Mouse (Mus musculus): Measurements from ENCODE around the gene Ptbp1.
A peak's percentile ranks its signal among the peaks of the same experiment; 100 is the strongest.

Ptbp1 gene

GRCm38 (mm10) chr10:79852107-79852789 lies 2.0 kb upstream of the Ptbp1 start:
- Histone ChIP-seq H3K4me1 (replicated peaks; ENCODE audit: low read depth, low read length) (peaks cover 69% of the 10 kb centered on the region), H3K27me3 (ENCODE audit: insufficient read depth, low read length) (no peaks in the 10 kb centered on the region), H3K36me3 (ENCODE audit: insufficient read depth, low read length) (peaks cover 26% of the 10 kb centered on the region), H3K9me3 (ENCODE audit: low read length) (no peaks in the 10 kb centered on the region), H3K4me3 (replicated peaks; ENCODE audit: low read length) (peak overlapping the region; percentile 86)
- TF ChIP-seq NANOG (IDR thresholded peaks at IDR 0.05; ENCODE audit: borderline replicate concordance, low read length) (no peak), CTCF (conservative IDR thresholded peaks at IDR 0.05; ENCODE audit: low read length) (no peak), POU5F1 (IDR thresholded peaks at IDR 0.05; ENCODE audit: borderline replicate concordance, low read length) (no peak)

- Histone ChIP-seq H3K4me3 (replicated peaks; ENCODE audit: low read length) (peak overlapping the region; percentile 86), H3K4me1 (replicated peaks; ENCODE audit: low read depth, low read length) (peaks cover 69% of the 10 kb centered on the region)
Observed at GRCm38 (mm10) chr10:79852827-79853226, 1.4 kb upstream of the Ptbp1 start.

DNA sequence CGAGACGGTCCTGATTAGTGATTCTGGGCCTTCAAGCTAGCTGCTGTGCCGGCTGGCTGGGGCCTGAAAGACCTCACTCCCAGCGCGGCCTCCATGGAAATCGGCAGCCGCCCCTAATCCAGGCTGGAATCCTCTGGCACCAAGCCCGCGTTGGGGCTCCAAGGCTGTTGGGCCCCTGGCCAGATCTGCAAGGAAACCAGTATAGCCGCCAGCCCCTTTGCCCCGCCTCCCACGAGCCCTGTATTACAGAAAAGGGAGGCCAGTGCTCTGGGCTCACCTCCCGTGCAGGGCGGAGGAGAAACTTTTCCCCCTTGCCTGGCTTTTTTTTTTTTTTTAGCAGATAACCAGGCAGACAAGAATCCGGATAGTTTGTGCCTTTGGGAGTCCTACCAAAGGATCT lies 835 bp upstream of the Ptbp1 start:
- Histone ChIP-seq H3K9me3 (ENCODE audit: low read length) (no peaks in the 10 kb centered on the region), H3K27me3 (ENCODE audit: insufficient read depth, low read length) (no peaks in the 10 kb centered on the region), H3K4me3 (replicated peaks; ENCODE audit: low read length) (peak overlapping the region; percentile 86), H3K4me1 (replicated peaks; ENCODE audit: low read depth, low read length) (peaks cover 69% of the 10 kb centered on the region), H3K36me3 (ENCODE audit: insufficient read depth, low read length) (peaks cover 37% of the 10 kb centered on the region)
- no peak for TF ChIP-seq CTCF (conservative IDR thresholded peaks at IDR 0.05; ENCODE audit: low read length)
- TF ChIP-seq NANOG (IDR thresholded peaks at IDR 0.05; ENCODE audit: borderline replicate concordance, low read length) = no peak
- TF ChIP-seq POU5F1 (IDR thresholded peaks at IDR 0.05; ENCODE audit: borderline replicate concordance, low read length) = no peak

More at GRCm38 (mm10) chr10:79852827-79853226, 1.4 kb upstream of the Ptbp1 start:
- TF ChIP-seq NANOG (IDR thresholded peaks at IDR 0.05; ENCODE audit: borderline replicate concordance, low read length) = no peak
- TF ChIP-seq CTCF (conservative IDR thresholded peaks at IDR 0.05; ENCODE audit: low read length) = no peak
- no peak for TF ChIP-seq POU5F1 (IDR thresholded peaks at IDR 0.05; ENCODE audit: borderline replicate concordance, low read length)
- no peaks in the 10 kb centered on the region for H3K9me3 ChIP-seq (ENCODE audit: low read length)
- H3K36me3 ChIP-seq (ENCODE audit: insufficient read depth, low read length) = peaks cover 31% of the 10 kb centered on the region
- no peaks in the 10 kb centered on the region for H3K27me3 ChIP-seq (ENCODE audit: insufficient read depth, low read length)

GRCm38 (mm10) chr10:79854801-79855541 lies 744 bp downstream of the Ptbp1 start:
- Histone ChIP-seq H3K36me3 (ENCODE audit: insufficient read depth, low read length) (peaks cover 52% of the 10 kb centered on the region), H3K9me3 (ENCODE audit: low read length) (no peaks in the 10 kb centered on the region), H3K4me1 (replicated peaks; ENCODE audit: low read depth, low read length) (peaks cover 74% of the 10 kb centered on the region), H3K27me3 (ENCODE audit: insufficient read depth, low read length) (no peaks in the 10 kb centered on the region), H3K4me3 (replicated peaks; ENCODE audit: low read length) (peak overlapping the region; percentile 97)
- TF ChIP-seq CTCF (conservative IDR thresholded peaks at IDR 0.05; ENCODE audit: low read length) = no peak

GRCm38 (mm10) chr10:79855558-79856184 lies 1.4 kb downstream of the Ptbp1 start:
- Histone ChIP-seq H3K36me3 (ENCODE audit: insufficient read depth, low read length) (peaks cover 54% of the 10 kb centered on the region), H3K9me3 (ENCODE audit: low read length) (no peaks in the 10 kb centered on the region), H3K4me3 (replicated peaks; ENCODE audit: low read length) (peak overlapping the region; percentile 97), H3K27me3 (ENCODE audit: insufficient read depth, low read length) (no peaks in the 10 kb centered on the region), H3K4me1 (replicated peaks; ENCODE audit: low read depth, low read length) (peaks cover 74% of the 10 kb centered on the region)
- TF ChIP-seq POU5F1 (IDR thresholded peaks at IDR 0.05; ENCODE audit: borderline replicate concordance, low read length) (no peak), CTCF (conservative IDR thresholded peaks at IDR 0.05; ENCODE audit: low read length) (no peak), NANOG (IDR thresholded peaks at IDR 0.05; ENCODE audit: borderline replicate concordance, low read length) (no peak)

- Histone ChIP-seq H3K27me3 (ENCODE audit: insufficient read depth, low read length) (no peaks in the 10 kb centered on the region), H3K4me3 (replicated peaks; ENCODE audit: low read length) (peak overlapping the region; percentile 97), H3K36me3 (ENCODE audit: insufficient read depth, low read length) (peaks cover 60% of the 10 kb centered on the region), H3K4me1 (replicated peaks; ENCODE audit: low read depth, low read length) (peaks cover 74% of the 10 kb centered on the region), H3K9me3 (ENCODE audit: low read length) (no peaks in the 10 kb centered on the region)
- TF ChIP-seq POU5F1 (IDR thresholded peaks at IDR 0.05; ENCODE audit: borderline replicate concordance, low read length) (no peak), NANOG (IDR thresholded peaks at IDR 0.05; ENCODE audit: borderline replicate concordance, low read length) (no peak)
Observed at GRCm38 (mm10) chr10:79856280-79856679, 2.1 kb downstream of the Ptbp1 start.

GRCm38 (mm10) chr10:79856704-79857451 lies 2.7 kb downstream of the Ptbp1 start:
- peaks cover 66% of the 10 kb centered on the region for H3K36me3 ChIP-seq (ENCODE audit: insufficient read depth, low read length)

GRCm38 (mm10) chr10:79857452-79857811 lies 3.2 kb downstream of the Ptbp1 start:
- TF ChIP-seq POU5F1 (IDR thresholded peaks at IDR 0.05; ENCODE audit: borderline replicate concordance, low read length) (no peak), CTCF (conservative IDR thresholded peaks at IDR 0.05; ENCODE audit: low read length) (no peak), NANOG (IDR thresholded peaks at IDR 0.05; ENCODE audit: borderline replicate concordance, low read length) (no peak)

More at GRCm38 (mm10) chr10:79856704-79857451, 2.7 kb downstream of the Ptbp1 start:
- no peaks in the 10 kb centered on the region for H3K27me3 ChIP-seq (ENCODE audit: insufficient read depth, low read length)
- TF ChIP-seq NANOG (IDR thresholded peaks at IDR 0.05; ENCODE audit: borderline replicate concordance, low read length) (no peak), CTCF (conservative IDR thresholded peaks at IDR 0.05; ENCODE audit: low read length) (no peak), POU5F1 (IDR thresholded peaks at IDR 0.05; ENCODE audit: borderline replicate concordance, low read length) (no peak)
- no peaks in the 10 kb centered on the region for H3K9me3 ChIP-seq (ENCODE audit: low read length)
- H3K4me1 ChIP-seq (replicated peaks; ENCODE audit: low read depth, low read length) = peaks cover 73% of the 10 kb centered on the region
- peak overlapping the region; percentile 97 for H3K4me3 ChIP-seq (replicated peaks; ENCODE audit: low read length)

More at GRCm38 (mm10) chr10:79857452-79857811, 3.2 kb downstream of the Ptbp1 start:
- Histone ChIP-seq H3K4me3 (replicated peaks; ENCODE audit: low read length) (peak overlapping the region; percentile 97), H3K36me3 (ENCODE audit: insufficient read depth, low read length) (peaks cover 72% of the 10 kb centered on the region), H3K27me3 (ENCODE audit: insufficient read depth, low read length) (no peaks in the 10 kb centered on the region), H3K9me3 (ENCODE audit: low read length) (no peaks in the 10 kb centered on the region), H3K4me1 (replicated peaks; ENCODE audit: low read depth, low read length) (peaks cover 73% of the 10 kb centered on the region)
